Mouse (Mus musculus) lung, adult 2 months (tissue): ENCODE data around the gene Hadhb.

Experiments used
- CTCF ChIP-seq: fragments of 200-500 bp; IDR thresholded peaks from 2 replicates; pipeline ENCODE4 v1.5.1; 2011; ENCODE audit warnings: mild to moderate bottlenecking, low read length, control low read depth; ENCODE audit not compliant: insufficient read depth
- POLR2A ChIP-seq: fragments of 200-500 bp; IDR thresholded peaks from 2 replicates; pipeline ENCODE4 v1.6.1; 2011; ENCODE audit warnings: low read depth, mild to moderate bottlenecking, control low read depth, low read length, borderline replicate concordance; ENCODE audit errors: extremely low read depth

DNA sequence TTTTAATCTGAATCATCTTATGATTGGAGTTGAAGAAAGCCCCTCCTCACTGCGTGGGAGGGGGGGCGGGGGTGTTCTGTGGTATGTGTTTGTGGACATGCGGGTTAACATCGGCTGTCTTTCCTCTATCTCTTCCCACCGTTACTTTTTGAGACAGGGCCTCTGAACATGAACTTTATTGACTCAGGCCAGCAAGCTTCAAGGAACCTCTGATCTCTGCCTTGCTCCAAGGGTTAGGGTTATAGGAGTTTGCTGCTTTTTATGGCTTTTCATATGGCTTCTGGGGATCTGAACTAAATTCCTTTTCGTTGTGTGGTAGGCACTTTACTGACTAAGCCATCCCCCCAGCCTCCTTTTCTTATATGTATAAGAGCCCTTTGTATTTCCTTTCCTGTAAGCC, 7.3 kb downstream of the Hadhb start:
- no peak for TF ChIP-seq CTCF
- TF ChIP-seq POLR2A: no peak
